ENCODE assay signal across 8 mouse cellular contexts in the genomic region with DNA sequence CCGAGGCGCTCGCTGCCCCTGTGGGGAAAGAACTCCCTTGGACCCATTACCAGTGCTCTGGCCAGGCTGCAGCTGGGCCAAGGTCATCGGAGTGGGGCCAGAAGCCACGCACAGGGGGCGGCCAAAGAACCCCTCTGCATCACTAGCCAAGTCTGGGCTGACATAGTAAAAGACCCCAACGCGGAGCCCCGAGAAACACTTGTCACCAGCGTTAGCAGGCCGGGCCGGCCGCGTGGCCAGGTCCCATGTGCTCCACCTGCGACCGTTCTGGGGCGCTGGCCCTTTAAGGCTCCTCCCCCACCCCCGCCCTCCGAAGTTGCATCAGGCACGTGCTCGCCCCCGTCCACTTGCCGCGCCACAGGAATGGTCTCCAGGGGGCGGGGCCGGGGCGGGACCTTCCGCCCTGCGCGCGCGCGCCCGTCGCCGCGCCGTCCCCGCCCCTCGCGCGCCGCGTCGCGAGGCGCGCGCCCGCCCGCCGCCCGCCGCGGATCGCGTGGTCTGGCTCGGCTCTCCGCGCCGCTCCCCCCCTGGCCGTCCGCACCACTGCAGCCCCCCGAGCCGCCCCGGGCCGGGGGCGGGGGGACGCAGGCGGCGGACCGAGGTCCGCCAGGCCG. TPM values are rescaled to one million over a fixed set of nuclear protein-coding genes. Genes with fewer than 3 reads are reported as not detected.
DNase-seq lines count a peak whose midpoint lies in the region; ATAC-seq and TF ChIP-seq lines count a peak whose summit lies in the region.

No protein-coding gene starts in this region.

- peak overlapping the region; percentile 98 for H3K4me3 ChIP-seq in hindbrain, embryonic 10.5 days
- peak overlapping the region; percentile 95 for H3K4me3 ChIP-seq in lung, embryonic 16.5 days (ENCODE audit: low read length)
- peak overlapping the region; percentile 92 for H3K4me3 ChIP-seq in thymus, adult 2 months (ENCODE audit: control insufficient read depth, insufficient read depth, low read length)

- H3K9ac ChIP-seq in lung, embryonic 16.5 days (ENCODE audit: low read length): peak overlapping the region; percentile 93

- no peaks in the 10 kb centered on the region for H3K36me3 ChIP-seq in hindbrain, embryonic 10.5 days
- no peaks in the 10 kb centered on the region for H3K36me3 ChIP-seq in lung, embryonic 16.5 days (ENCODE audit: control insufficient read depth, insufficient read depth, low read length)
- no peaks in the 10 kb centered on the region for H3K36me3 ChIP-seq in thymus, adult 2 months (ENCODE audit: control insufficient read depth, insufficient read depth, low read length)

- H3K4me1 ChIP-seq in hindbrain, embryonic 10.5 days (replicated peaks): peaks cover 29% of the 10 kb centered on the region
- H3K4me1 ChIP-seq in lung, embryonic 16.5 days (replicated peaks; ENCODE audit: control insufficient read depth, insufficient read depth, low read length): peaks cover 21% of the 10 kb centered on the region
- peaks cover 11% of the 10 kb centered on the region for H3K4me1 ChIP-seq in thymus, adult 2 months (replicated peaks; ENCODE audit: control insufficient read depth, insufficient read depth, low read length)

- H3K27me3 ChIP-seq in hindbrain, embryonic 10.5 days (ENCODE audit: insufficient read depth, poor library complexity, severe bottlenecking): no peaks in the 10 kb centered on the region
- H3K27me3 ChIP-seq in lung, embryonic 16.5 days (ENCODE audit: control insufficient read depth, insufficient read depth, low read depth, low read length): no peaks in the 10 kb centered on the region
- no peaks in the 10 kb centered on the region for H3K27me3 ChIP-seq in thymus, adult 2 months (ENCODE audit: control insufficient read depth, insufficient read depth, low read length)

- TF ChIP-seq POLR2A in thymus, adult 2 months (IDR thresholded peaks at IDR 0.05; ENCODE audit: control insufficient read depth, extremely low read depth, insufficient read depth, low read length, poor library complexity): peak; percentile 19

- peak overlapping the region; percentile 95 for H3K27ac ChIP-seq in hindbrain, embryonic 10.5 days
- H3K27ac ChIP-seq in lung, embryonic 16.5 days (ENCODE audit: low read length): peak overlapping the region; percentile 88
- peak overlapping the region; percentile 81 for H3K27ac ChIP-seq in thymus, adult 2 months (ENCODE audit: control insufficient read depth, insufficient read depth, low read length)

- 1% methylated on average over 71 of the region's 74 CpGs for WGBS in hindbrain, embryonic 10.5 days
- WGBS in lung, embryonic 16.5 days: 0% methylated on average over 29 of the region's 74 CpGs
- 5% methylated on average over 72 of the region's 74 CpGs for WGBS in thymus, adult 2 months

- H3K4me2 ChIP-seq in lung, embryonic 16.5 days (ENCODE audit: low read depth, low read length): peak overlapping the region; percentile 91

- DNase-seq in MN1 (ENCODE audit: low spot score): peak; percentile 96
- peak; percentile 78 for DNase-seq in cerebellum, adult 8-10 months
- peak; percentile 92 for DNase-seq in hindbrain, embryonic 10.5 days (ENCODE audit: low spot score)
- peak; percentile 88 for DNase-seq in layer of hippocampus, adult 9-11 months
- DNase-seq in ovary, adult 18-20 months (ENCODE audit: low spot score): peak; percentile 80
- peak; percentile 78 for DNase-seq in thymus, adult 2 months

- no peak for TF ChIP-seq CTCF in thymus, adult 2 months (IDR thresholded peaks at IDR 0.05; ENCODE audit: borderline replicate concordance, control insufficient read depth, extremely low read depth, insufficient read depth, low read length, poor library complexity)

- H3K9me3 ChIP-seq in hindbrain, embryonic 10.5 days: no peaks in the 10 kb centered on the region
- no peaks in the 10 kb centered on the region for H3K9me3 ChIP-seq in lung, embryonic 16.5 days (ENCODE audit: control insufficient read depth, low read length)

- ATAC-seq in frontal cortex, adult (ENCODE audit: low TSS enrichment): peak; percentile 77
- ATAC-seq in lung, embryonic 16.5 days (ENCODE audit: low read depth): peak; percentile 95

RNA-seq across cellular contexts. Expression of gene Larp1, which starts 0.3 kb away (rescaled TPM):
- polyA plus RNA-seq in hindbrain, embryonic 10.5 days (2016; fragmentation: Nextera tagmentation; extraction: Ambion mirVana): 14.0 and 15.6 TPM in 2 replicates
- 15.3 and 16.3 TPM in 2 replicates for polyA plus RNA-seq in lung, embryonic 16.5 days (2015; fragmentation: Nextera tagmentation; extraction: Ambion mirVana)
- 54.4 and 64.4 TPM in 2 replicates for polyA plus RNA-seq in thymus, adult 2 months (2012; rRNA removed)

Comparison
In these comparisons a context has a peak if more than half of its experiments do, and no peak if none do; other contexts are left out.
1. Peak in every context shown above with its lines: DNase-seq, ATAC-seq, H3K4me3 ChIP-seq and H3K27ac ChIP-seq.